Mouse (Mus musculus): Measurements from ENCODE around the gene Rundc3a. TPM values are rescaled to one million over a fixed set of nuclear protein-coding genes. Genes with fewer than 3 reads are reported as not detected.

The Rundc3a gene
- polyA plus RNA-seq, 1 experiment = 10.3 TPM

DNA sequence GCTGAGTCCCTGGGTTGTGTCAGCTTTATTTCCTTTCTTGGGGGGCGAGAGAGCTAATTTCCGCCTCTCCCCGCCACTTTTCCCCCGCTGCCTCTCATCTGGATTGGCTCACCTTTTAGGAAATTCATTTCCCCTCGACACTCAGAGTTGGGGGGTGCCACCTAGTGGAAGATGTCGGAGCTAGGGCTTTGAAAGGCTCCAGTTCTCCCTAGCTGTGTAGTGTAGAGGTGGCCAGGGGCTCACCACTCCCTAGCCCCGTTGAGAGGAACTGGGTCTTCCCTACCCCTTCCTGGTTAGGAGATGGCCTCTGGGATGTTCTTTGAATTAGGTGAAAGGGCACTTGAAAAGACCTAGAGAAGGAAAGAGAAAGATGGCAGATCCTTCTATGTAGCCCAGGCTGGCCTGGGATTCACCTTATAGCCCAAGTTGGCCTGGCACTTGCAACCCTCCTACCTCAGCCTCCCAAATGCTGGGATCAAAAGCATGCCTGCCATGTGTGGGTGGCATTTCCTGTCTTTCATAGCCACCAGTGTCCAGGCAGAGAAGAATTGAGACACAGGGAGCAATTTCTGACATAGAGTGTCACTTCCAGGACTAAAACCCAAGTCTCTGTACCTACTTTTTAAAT lies 37.9 kb downstream of the Rundc3a start:
- Histone ChIP-seq H3K4me2 (ENCODE audit: low read depth) (peak overlapping the region; percentile 74), H3K27me3 (ENCODE audit: control insufficient read depth, insufficient read depth, insufficient read length) (no peaks in the 10 kb centered on the region), H3K79me2 (ENCODE audit: control insufficient read depth, insufficient read depth) (no peaks in the 10 kb centered on the region), H3K36me3 (ENCODE audit: control insufficient read depth, insufficient read depth) (peaks cover 4% of the 10 kb centered on the region), H3ac (ENCODE audit: control insufficient read depth, insufficient read length) (no peak overlapping the region), H3K4me3 (peak overlapping the region; percentile 93)
- TF ChIP-seq SRF (IDR thresholded peaks at IDR 0.05; ENCODE audit: control insufficient read depth, insufficient read length, low read depth) = no peak

DNA sequence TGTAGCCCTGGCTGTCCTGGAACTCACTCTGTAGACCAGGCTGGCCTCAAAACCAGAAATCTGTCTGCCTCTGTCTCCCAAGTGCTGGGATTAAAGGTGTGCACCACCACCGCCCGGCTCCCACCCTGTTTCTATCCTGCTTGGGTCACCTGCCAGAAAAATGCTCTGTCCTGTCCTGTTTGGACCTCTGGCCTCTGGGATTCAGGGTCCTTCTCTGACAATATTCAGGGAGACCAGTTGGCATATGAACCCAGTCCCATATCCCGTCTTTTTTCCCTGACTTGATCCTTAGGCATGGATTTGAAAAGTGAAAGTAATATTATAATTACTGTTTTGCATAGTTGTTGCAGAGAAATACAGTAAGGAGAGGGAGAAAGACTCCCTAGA lies 38.5 kb downstream of the Rundc3a start:
- Histone ChIP-seq H3K36me3 (ENCODE audit: control insufficient read depth, insufficient read depth) (peaks cover 4% of the 10 kb centered on the region), H3ac (ENCODE audit: control insufficient read depth, insufficient read length) (no peak overlapping the region), H3K79me2 (ENCODE audit: control insufficient read depth, insufficient read depth) (no peaks in the 10 kb centered on the region), H3K4me2 (ENCODE audit: low read depth) (peak overlapping the region; percentile 83), H3K27me3 (ENCODE audit: control insufficient read depth, insufficient read depth, insufficient read length) (no peaks in the 10 kb centered on the region), H3K4me3 (peak overlapping the region; percentile 93)
- TF ChIP-seq USF1 (IDR thresholded peaks at IDR 0.05; ENCODE audit: low read depth) (no peak), TCF12 (IDR thresholded peaks at IDR 0.05; ENCODE audit: insufficient read depth, poor library complexity, severe bottlenecking) (no peak), SRF (IDR thresholded peaks at IDR 0.05; ENCODE audit: control insufficient read depth, insufficient read length, low read depth) (no peak), TCF3 (IDR thresholded peaks at IDR 0.05; ENCODE audit: insufficient read length, low read depth) (no peak), E2F4 (IDR thresholded peaks at IDR 0.05; ENCODE audit: insufficient read depth) (no peak), CEBPB (IDR thresholded peaks at IDR 0.05; ENCODE audit: insufficient read depth, poor library complexity, severe bottlenecking) (no peak), REST (IDR thresholded peaks at IDR 0.05; ENCODE audit: insufficient read depth, insufficient read length) (no peak), MYOG (IDR thresholded peaks at IDR 0.05; ENCODE audit: control insufficient read depth in 1 of 3, insufficient read depth in 1 of 3, insufficient read length in 2 of 3, low read depth in 2 of 3) (no peak), MYOD1 (IDR thresholded peaks at IDR 0.05; ENCODE audit: control insufficient read depth in 1 of 3, insufficient read length in 2 of 3, low read depth in 2 of 3) (no peak)

DNA sequence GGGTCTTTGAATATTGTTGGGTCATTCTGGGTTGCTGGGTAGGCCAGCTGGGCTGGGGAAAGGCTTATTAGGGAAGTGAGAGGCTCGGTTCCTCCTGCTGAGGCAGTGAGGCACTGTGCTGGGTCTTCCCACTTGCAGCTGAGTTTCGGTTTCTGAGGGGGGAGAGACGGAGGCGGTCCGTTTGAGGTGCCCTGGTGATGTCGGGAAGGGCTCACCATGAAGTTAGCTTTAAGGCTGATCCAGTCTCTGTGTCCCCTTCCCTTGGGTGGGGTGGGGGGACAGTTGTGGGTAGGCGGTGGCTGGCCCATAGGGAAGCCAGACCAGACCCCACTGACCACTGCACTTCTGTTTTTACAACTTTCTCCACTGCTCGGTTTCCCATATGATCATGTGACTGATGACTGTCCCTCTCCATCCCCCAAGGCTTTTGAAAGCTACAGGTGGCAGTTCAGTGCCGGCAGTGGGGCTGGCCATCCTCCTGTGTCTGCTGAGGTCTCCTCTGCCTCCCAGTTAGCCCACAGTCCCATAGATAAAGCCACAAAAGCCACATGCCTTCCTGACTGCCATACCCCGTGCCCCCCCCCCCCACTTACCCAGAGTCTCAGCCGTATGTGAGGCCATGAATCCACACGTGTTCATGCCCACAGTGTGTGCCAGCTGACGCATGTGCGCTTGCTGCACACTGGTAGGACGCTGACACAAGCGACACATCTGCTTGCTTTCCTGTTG lies 39.1 kb downstream of the Rundc3a start:
- Histone ChIP-seq H3ac (ENCODE audit: control insufficient read depth, insufficient read length) (no peak overlapping the region), H3K36me3 (ENCODE audit: control insufficient read depth, insufficient read depth) (peaks cover 4% of the 10 kb centered on the region), H3K4me2 (ENCODE audit: low read depth) (peak overlapping the region; percentile 83), H3K4me3 (peak overlapping the region; percentile 93), H3K79me2 (ENCODE audit: control insufficient read depth, insufficient read depth) (no peaks in the 10 kb centered on the region), H3K27me3 (ENCODE audit: control insufficient read depth, insufficient read depth, insufficient read length) (no peaks in the 10 kb centered on the region)
- TF ChIP-seq MAX (IDR thresholded peaks at IDR 0.05; ENCODE audit: low read depth) = no peak
- no peak for TF ChIP-seq MYOG (IDR thresholded peaks at IDR 0.05; ENCODE audit: control insufficient read depth in 1 of 3, insufficient read depth in 1 of 3, insufficient read length in 2 of 3, low read depth in 2 of 3)
- no peak for TF ChIP-seq E2F4 (IDR thresholded peaks at IDR 0.05; ENCODE audit: insufficient read depth)
- TF ChIP-seq POLR2A (IDR thresholded peaks at IDR 0.05; ENCODE audit: insufficient read length, low read depth) = peak; percentile 22
- TF ChIP-seq USF1 (IDR thresholded peaks at IDR 0.05; ENCODE audit: low read depth) = peak; percentile 66
- TF ChIP-seq CEBPB (IDR thresholded peaks at IDR 0.05; ENCODE audit: insufficient read depth, poor library complexity, severe bottlenecking) = no peak
- no peak for TF ChIP-seq POLR2AphosphoS2 (IDR thresholded peaks at IDR 0.05; ENCODE audit: insufficient read length, low read depth)

DNA sequence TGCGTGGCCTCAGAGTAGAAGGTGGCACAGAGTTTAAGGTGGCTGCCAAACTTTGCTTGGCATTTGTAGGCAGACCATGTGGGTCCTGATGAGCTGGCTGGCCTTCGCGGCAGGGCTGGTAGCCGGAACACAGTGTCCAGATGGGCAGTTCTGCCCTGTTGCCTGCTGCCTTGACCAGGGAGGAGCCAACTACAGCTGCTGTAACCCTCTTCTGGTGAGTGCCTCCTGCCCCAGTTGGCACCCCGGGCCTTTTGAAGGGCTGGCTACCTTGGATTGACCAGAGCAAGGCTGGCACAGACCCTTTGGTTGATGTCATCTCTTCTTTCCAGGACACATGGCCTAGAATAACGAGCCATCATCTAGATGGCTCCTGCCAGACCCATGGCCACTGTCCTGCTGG lies 39.7 kb downstream of the Rundc3a start:
- Histone ChIP-seq H3K36me3 (ENCODE audit: control insufficient read depth, insufficient read depth) (peaks cover 4% of the 10 kb centered on the region), H3K4me3 (peak overlapping the region; percentile 93), H3ac (ENCODE audit: control insufficient read depth, insufficient read length) (no peak overlapping the region), H3K27me3 (ENCODE audit: control insufficient read depth, insufficient read depth, insufficient read length) (no peaks in the 10 kb centered on the region), H3K4me2 (ENCODE audit: low read depth) (peak overlapping the region; percentile 83), H3K79me2 (ENCODE audit: control insufficient read depth, insufficient read depth) (no peaks in the 10 kb centered on the region)
- TF ChIP-seq USF1 (IDR thresholded peaks at IDR 0.05; ENCODE audit: low read depth) (no peak), E2F4 (IDR thresholded peaks at IDR 0.05; ENCODE audit: insufficient read depth) (no peak), POLR2AphosphoS2 (IDR thresholded peaks at IDR 0.05; ENCODE audit: insufficient read length, low read depth) (no peak), TCF12 (IDR thresholded peaks at IDR 0.05; ENCODE audit: insufficient read depth, poor library complexity, severe bottlenecking) (no peak), POLR2A (IDR thresholded peaks at IDR 0.05; ENCODE audit: insufficient read length, low read depth) (peak; percentile 49), MYOD1 (IDR thresholded peaks at IDR 0.05; ENCODE audit: control insufficient read depth in 1 of 3, insufficient read length in 2 of 3, low read depth in 2 of 3) (peak in 1 of 3 experiments; percentile 62), REST (IDR thresholded peaks at IDR 0.05; ENCODE audit: insufficient read depth, insufficient read length) (no peak), CEBPB (IDR thresholded peaks at IDR 0.05; ENCODE audit: insufficient read depth, poor library complexity, severe bottlenecking) (no peak), TCF3 (IDR thresholded peaks at IDR 0.05; ENCODE audit: insufficient read length, low read depth) (no peak), SRF (IDR thresholded peaks at IDR 0.05; ENCODE audit: control insufficient read depth, insufficient read length, low read depth) (no peak), MYOG (IDR thresholded peaks at IDR 0.05; ENCODE audit: control insufficient read depth in 1 of 3, insufficient read depth in 1 of 3, insufficient read length in 2 of 3, low read depth in 2 of 3) (peak in 2 of 3 experiments; percentile 55 to 71)

DNA sequence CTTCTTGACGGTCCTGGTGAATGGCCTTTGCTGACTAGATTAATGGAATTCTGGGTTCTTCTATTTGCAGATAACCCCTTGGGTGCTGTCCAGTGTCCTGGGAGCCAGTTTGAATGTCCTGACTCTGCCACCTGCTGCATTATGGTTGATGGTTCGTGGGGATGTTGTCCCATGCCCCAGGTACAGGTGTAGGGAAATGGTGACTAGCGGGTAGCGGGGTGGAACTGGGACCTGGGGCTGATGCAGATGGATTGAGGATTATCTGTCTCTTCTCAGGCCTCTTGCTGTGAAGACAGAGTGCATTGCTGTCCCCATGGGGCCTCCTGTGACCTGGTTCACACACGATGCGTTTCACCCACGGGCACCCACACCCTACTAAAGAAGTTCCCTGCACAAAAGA lies 40.7 kb downstream of the Rundc3a start:
- no peaks in the 10 kb centered on the region for H3K79me2 ChIP-seq (ENCODE audit: control insufficient read depth, insufficient read depth)
- H3K4me3 ChIP-seq = no peak overlapping the region
- H3K36me3 ChIP-seq (ENCODE audit: control insufficient read depth, insufficient read depth) = peaks cover 4% of the 10 kb centered on the region

More for the DNA sequence above, 40.7 kb downstream of the Rundc3a start:
- TF ChIP-seq MAX (IDR thresholded peaks at IDR 0.05; ENCODE audit: low read depth) = no peak
- TF ChIP-seq MYOG (IDR thresholded peaks at IDR 0.05; ENCODE audit: control insufficient read depth in 1 of 3, insufficient read depth in 1 of 3, insufficient read length in 2 of 3, low read depth in 2 of 3) = no peak
- TF ChIP-seq TCF12 (IDR thresholded peaks at IDR 0.05; ENCODE audit: insufficient read depth, poor library complexity, severe bottlenecking) = no peak
- TF ChIP-seq USF1 (IDR thresholded peaks at IDR 0.05; ENCODE audit: low read depth) = no peak
- no peak for TF ChIP-seq CEBPB (IDR thresholded peaks at IDR 0.05; ENCODE audit: insufficient read depth, poor library complexity, severe bottlenecking)
- TF ChIP-seq E2F4 (IDR thresholded peaks at IDR 0.05; ENCODE audit: insufficient read depth) = no peak
- no peak for TF ChIP-seq SRF (IDR thresholded peaks at IDR 0.05; ENCODE audit: control insufficient read depth, insufficient read length, low read depth)
- TF ChIP-seq POLR2A (IDR thresholded peaks at IDR 0.05; ENCODE audit: insufficient read length, low read depth) = no peak
- TF ChIP-seq TCF3 (IDR thresholded peaks at IDR 0.05; ENCODE audit: insufficient read length, low read depth) = no peak
- no peak for TF ChIP-seq REST (IDR thresholded peaks at IDR 0.05; ENCODE audit: insufficient read depth, insufficient read length)
- no peak for TF ChIP-seq MYOD1 (IDR thresholded peaks at IDR 0.05; ENCODE audit: control insufficient read depth in 1 of 3, insufficient read length in 2 of 3, low read depth in 2 of 3)
- TF ChIP-seq POLR2AphosphoS2 (IDR thresholded peaks at IDR 0.05; ENCODE audit: insufficient read length, low read depth) = no peak
- Histone ChIP-seq H3K27me3 (ENCODE audit: control insufficient read depth, insufficient read depth, insufficient read length) (no peaks in the 10 kb centered on the region), H3ac (ENCODE audit: control insufficient read depth, insufficient read length) (no peak overlapping the region), H3K4me2 (ENCODE audit: low read depth) (no peak overlapping the region)

Measured in myocyte (in vitro differentiated cells).